Mouse (Mus musculus) bone marrow macrophage, adult 2 months (primary cell): ENCODE measurements around the gene Vmn1r4.

Experiments
- CTCF ChIP-seq: IDR thresholded peaks from 2 replicates; pipeline ENCODE4 v1.5.1; 2012; ENCODE audit warnings: low read depth, mild to moderate bottlenecking, low read length, moderate library complexity
- POLR2A ChIP-seq: IDR thresholded peaks from 2 replicates; pipeline ENCODE4 v1.6.1; 2012; ENCODE audit warnings: mild to moderate bottlenecking, low read depth, low read length, borderline replicate concordance

DNA sequence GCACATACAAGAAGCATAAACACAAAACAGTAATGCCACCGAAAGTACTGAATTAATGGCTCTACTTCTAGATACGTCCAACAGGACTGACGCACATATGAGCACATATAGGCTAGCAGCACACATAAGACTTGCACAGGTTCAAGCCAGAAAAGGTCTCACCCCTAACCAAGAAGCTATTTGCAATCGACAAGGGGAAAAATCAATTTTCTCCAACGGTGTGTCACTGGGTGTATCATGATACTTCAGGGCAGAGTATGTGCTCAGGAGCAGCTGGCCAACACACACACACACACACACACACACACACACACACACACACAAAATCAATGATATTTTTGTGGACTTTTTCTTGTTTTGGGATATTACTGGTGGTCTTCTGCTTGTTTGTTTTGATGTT lies 18.3 kb upstream of the Vmn1r4 start:
- TF ChIP-seq CTCF (no peak), POLR2A (no peak)
